Mouse (Mus musculus): ENCODE data around the gene Ftl1. TPM values are rescaled to one million over a fixed set of nuclear protein-coding genes. Genes with fewer than 3 reads are reported as not detected.

Gene Ftl1
- polyA plus RNA-seq, 1 experiment from 2014 or later: 6,026 TPM

GRCm38 (mm10) chr7:45478774-45479173, 19.1 kb upstream of the Ftl1 start:
- no peak overlapping the region for H3K4me3 ChIP-seq (ENCODE audit: low read depth, low read length)
- no peak overlapping the region for H3K4me2 ChIP-seq (replicated peaks; ENCODE audit: low read depth, low read length)
- no peak overlapping the region for H3K9ac ChIP-seq (replicated peaks; ENCODE audit: low read depth)
- no peak for ATAC-seq
- H3K36me3 ChIP-seq (ENCODE audit: insufficient read depth, low read length): no peaks in the 10 kb centered on the region
- H3K4me1 ChIP-seq (ENCODE audit: insufficient read depth, low read depth, low read length): 0 out of 2 replicates have a peak, but pooled peaks cover 2% of the 10 kb centered on the region
- DNase-seq (ENCODE audit: low spot score): no peak
- H3K27ac ChIP-seq (ENCODE audit: low read length): no peak overlapping the region
- H3K9me3 ChIP-seq (ENCODE audit: low read length): no peaks in the 10 kb centered on the region
- no peak for TF ChIP-seq EP300 (IDR thresholded peaks at IDR 0.05)
- no peak for TF ChIP-seq CTCF (IDR thresholded peaks at IDR 0.05)
- WGBS: 95% methylated on average over 7 of the region's 7 CpGs
- no peaks in the 10 kb centered on the region for H3K27me3 ChIP-seq (replicated peaks; ENCODE audit: insufficient read depth, low read length)

GRCm38 (mm10) chr7:45477003-45477402, 17.3 kb upstream of the Ftl1 start:
- Histone ChIP-seq H3K9ac (replicated peaks; ENCODE audit: low read depth) (no peak overlapping the region), H3K27ac (ENCODE audit: low read length) (no peak overlapping the region), H3K36me3 (ENCODE audit: insufficient read depth, low read length) (no peaks in the 10 kb centered on the region), H3K4me1 (ENCODE audit: insufficient read depth, low read depth, low read length) (0 out of 2 replicates have a peak, but pooled peaks cover 2% of the 10 kb centered on the region), H3K27me3 (replicated peaks; ENCODE audit: insufficient read depth, low read length) (no peaks in the 10 kb centered on the region), H3K9me3 (ENCODE audit: low read length) (no peaks in the 10 kb centered on the region), H3K4me3 (ENCODE audit: low read depth, low read length) (no peak overlapping the region), H3K4me2 (replicated peaks; ENCODE audit: low read depth, low read length) (no peak overlapping the region)
- WGBS: 4% methylated on average over 3 of the region's 3 CpGs
- TF ChIP-seq CTCF (IDR thresholded peaks at IDR 0.05) (peak; percentile 83), EP300 (IDR thresholded peaks at IDR 0.05) (no peak)
- peak; percentile 84 for DNase-seq (ENCODE audit: low spot score)
- ATAC-seq: peak; percentile 52

- 52% methylated on average over 1 of the region's 1 CpGs for WGBS
- ATAC-seq: no peak
Measured at GRCm38 (mm10) chr7:45476453-45476852, 16.8 kb upstream of the Ftl1 start.

GRCm38 (mm10) chr7:45475291-45475969, 15.7 kb upstream of the Ftl1 start:
- Histone ChIP-seq H3K9me3 (ENCODE audit: low read length) (no peaks in the 10 kb centered on the region), H3K4me1 (ENCODE audit: insufficient read depth, low read depth, low read length) (0 out of 2 replicates have a peak, but pooled peaks cover 2% of the 10 kb centered on the region), H3K4me3 (ENCODE audit: low read depth, low read length) (0 out of 2 replicates have a peak overlapping the region, but pooled peaks have one; percentile 12), H3K9ac (replicated peaks; ENCODE audit: low read depth) (no peak overlapping the region), H3K4me2 (replicated peaks; ENCODE audit: low read depth, low read length) (0 out of 2 replicates have a peak overlapping the region, but pooled peaks have one; percentile 20), H3K27me3 (replicated peaks; ENCODE audit: insufficient read depth, low read length) (no peaks in the 10 kb centered on the region), H3K27ac (ENCODE audit: low read length) (no peak overlapping the region), H3K36me3 (ENCODE audit: insufficient read depth, low read length) (no peaks in the 10 kb centered on the region)
- DNase-seq (ENCODE audit: low spot score) (peak; percentile 72), ATAC-seq (peak; percentile 55)
- 51% methylated on average over 16 of the region's 16 CpGs for WGBS
- TF ChIP-seq EP300 (IDR thresholded peaks at IDR 0.05) (no peak), CTCF (IDR thresholded peaks at IDR 0.05) (no peak)

More at GRCm38 (mm10) chr7:45476453-45476852, 16.8 kb upstream of the Ftl1 start:
- Histone ChIP-seq H3K4me3 (ENCODE audit: low read depth, low read length) (no peak overlapping the region), H3K4me1 (ENCODE audit: insufficient read depth, low read depth, low read length) (0 out of 2 replicates have a peak, but pooled peaks cover 2% of the 10 kb centered on the region), H3K27me3 (replicated peaks; ENCODE audit: insufficient read depth, low read length) (no peaks in the 10 kb centered on the region), H3K4me2 (replicated peaks; ENCODE audit: low read depth, low read length) (no peak overlapping the region), H3K27ac (ENCODE audit: low read length) (no peak overlapping the region), H3K36me3 (ENCODE audit: insufficient read depth, low read length) (no peaks in the 10 kb centered on the region), H3K9me3 (ENCODE audit: low read length) (no peaks in the 10 kb centered on the region), H3K9ac (replicated peaks; ENCODE audit: low read depth) (no peak overlapping the region)
- no peak for DNase-seq (ENCODE audit: low spot score)
- TF ChIP-seq EP300 (IDR thresholded peaks at IDR 0.05): no peak
- no peak for TF ChIP-seq CTCF (IDR thresholded peaks at IDR 0.05)

- Histone ChIP-seq H3K4me3 (ENCODE audit: low read depth, low read length) (no peak overlapping the region), H3K27me3 (replicated peaks; ENCODE audit: insufficient read depth, low read length) (no peaks in the 10 kb centered on the region), H3K27ac (ENCODE audit: low read length) (no peak overlapping the region), H3K4me1 (ENCODE audit: insufficient read depth, low read depth, low read length) (peaks cover 7% of the 10 kb centered on the region; the same call in 1 of the 2 replicates), H3K9me3 (ENCODE audit: low read length) (no peaks in the 10 kb centered on the region), H3K9ac (replicated peaks; ENCODE audit: low read depth) (no peak overlapping the region), H3K4me2 (replicated peaks; ENCODE audit: low read depth, low read length) (no peak overlapping the region), H3K36me3 (ENCODE audit: insufficient read depth, low read length) (no peaks in the 10 kb centered on the region)
- peak; percentile 83 for DNase-seq (ENCODE audit: low spot score)
- no peak for ATAC-seq
- WGBS: 6% methylated on average over 3 of the region's 3 CpGs
- TF ChIP-seq EP300 (IDR thresholded peaks at IDR 0.05) (no peak), CTCF (IDR thresholded peaks at IDR 0.05) (peak; percentile 85)
Measured at GRCm38 (mm10) chr7:45470869-45471268, 11.2 kb upstream of the Ftl1 start.

- Histone ChIP-seq H3K9me3 (ENCODE audit: low read length) (no peaks in the 10 kb centered on the region), H3K36me3 (ENCODE audit: insufficient read depth, low read length) (peaks cover 6% of the 10 kb centered on the region; the same call in 1 of the 2 replicates), H3K4me3 (ENCODE audit: low read depth, low read length) (peak overlapping the region; percentile 79), H3K27ac (ENCODE audit: low read length) (no peak overlapping the region), H3K9ac (replicated peaks; ENCODE audit: low read depth) (0 out of 2 replicates have a peak overlapping the region, but pooled peaks have one; percentile 16), H3K27me3 (replicated peaks; ENCODE audit: insufficient read depth, low read length) (no peaks in the 10 kb centered on the region), H3K4me2 (replicated peaks; ENCODE audit: low read depth, low read length) (peak overlapping the region; percentile 86), H3K4me1 (ENCODE audit: insufficient read depth, low read depth, low read length) (peaks cover 6% of the 10 kb centered on the region; the same call in 1 of the 2 replicates)
- ATAC-seq: peak; percentile 55
- 25% methylated on average over 7 of the region's 7 CpGs for WGBS
- TF ChIP-seq EP300 (IDR thresholded peaks at IDR 0.05) (no peak), CTCF (IDR thresholded peaks at IDR 0.05) (no peak)
- DNase-seq (ENCODE audit: low spot score): peak; percentile 74
Measured at GRCm38 (mm10) chr7:45467090-45467670, 7.5 kb upstream of the Ftl1 start.

All from lung, postnatal 0 days (tissue).